Mouse (Mus musculus) hindbrain, embryonic 16.5 days (tissue): Measurements from ENCODE around the gene Tmem229a. TPM values are rescaled to one million over a fixed set of nuclear protein-coding genes. Genes with fewer than 3 reads are reported as not detected.
A peak's percentile ranks its signal among the peaks of the same experiment; 100 is the strongest.

Source experiments
- ATAC-seq: fragments of 200-750 bp; cut with Nextera tagmentation; 2 replicates; pipeline ENCODE4 v1.8.0; 2017; ENCODE audit warnings: moderate TSS enrichment, moderate library complexity
- H3K27ac ChIP-seq: fragments of 300-500 bp; sonication (generic); 2 replicates; pipeline ENCODE4 v1.5.1; 2014; ENCODE audit warnings: low read depth, mild to moderate bottlenecking, control low read depth, low read length, moderate library complexity
- H3K27me3 ChIP-seq: fragments of 300-500 bp; sonication (generic); replicated peaks from 2 replicates; pipeline ENCODE4 v1.6.1; 2014; ENCODE audit warnings: low read length; ENCODE audit not compliant: control insufficient read depth, insufficient read depth
- H3K36me3 ChIP-seq: fragments of 300-500 bp; sonication (generic); 2 replicates; pipeline ENCODE4 v1.6.1; 2014; ENCODE audit warnings: mild to moderate bottlenecking, low read length, moderate library complexity, mixed read lengths; ENCODE audit not compliant: control insufficient read depth, insufficient read depth
- H3K4me1 ChIP-seq: fragments of 300-500 bp; sonication (generic); 2 replicates; pipeline ENCODE4 v1.6.1; 2014; ENCODE audit warnings: low read depth, low read length; ENCODE audit not compliant: control insufficient read depth, insufficient read depth
- H3K4me2 ChIP-seq: fragments of 300-500 bp; sonication (generic); 2 replicates; pipeline ENCODE4 v1.6.1; 2014; ENCODE audit warnings: mild to moderate bottlenecking, low read length, control low read depth, moderate library complexity
- H3K4me3 ChIP-seq: fragments of 300-500 bp; sonication (generic); 2 replicates; pipeline ENCODE4 v1.5.1; 2014; ENCODE audit warnings: mild to moderate bottlenecking, low read length, control low read depth, moderate library complexity
- H3K9ac ChIP-seq: fragments of 300-500 bp; sonication (generic); 2 replicates; pipeline ENCODE4 v1.6.1; 2014; ENCODE audit warnings: low read depth, mild to moderate bottlenecking, control low read depth, low read length, moderate library complexity
- H3K9me3 ChIP-seq: fragments of 300-500 bp; sonication (generic); 2 replicates; pipeline ENCODE4 v1.6.1; 2014; ENCODE audit warnings: mild to moderate bottlenecking, low read length, moderate library complexity; ENCODE audit not compliant: control insufficient read depth
- WGBS: fragments of 180-500 bp; shearing (Covaris S2); extraction: QIAGEN DNeasy Blood & Tissue Kit; methylation state at CpG from one replicate; pipeline ENCODE4 v1.1.7; 2014; 5-methylcytosine and 5-hydroxymethylcytosine counted together
- polyA plus RNA-seq: library from polyadenylated mRNA; unstranded; fragments of >200 nt; fragmentation: Nextera tagmentation; extraction: Ambion mirVana; gene quantifications from 2 replicates; pipeline ENCODE4 v1.2.1, GENCODE M21; 2015

Gene Tmem229a
- 5.4 and 5.6 TPM in 2 replicates for polyA plus RNA-seq

- WGBS, result under 1% methylated on average over 42 of the region's 46 CpGs
- H3K27ac ChIP-seq, result peak within 1 kb of the TSS; percentile 94
- peak; percentile 94 for ATAC-seq
- H3K9me3 ChIP-seq, result no peaks in the 10 kb centered on the region
- peak within 1 kb of the TSS; percentile 92 for H3K9ac ChIP-seq
- no peaks in the 10 kb centered on the region for H3K27me3 ChIP-seq
- H3K4me2 ChIP-seq, result peak within 1 kb of the TSS; percentile 93
- peaks cover 3% of the 10 kb centered on the region; the same call in 1 of the 2 replicates for H3K4me1 ChIP-seq
- H3K36me3 ChIP-seq, result no peaks in the 10 kb centered on the region; the same call in 1 of the 2 replicates
- H3K4me3 ChIP-seq, result peak within 1 kb of the TSS; percentile 74
These were observed at the start of gene Tmem229a for GRCm38 (mm10) chr6:24955946-24956585. Gene Tmem229a, minus strand, starts transcription at chr6:24956297.

GRCm38 (mm10) chr6:24993754-24994153 lies 37.7 kb upstream of the Tmem229a start:
- Histone ChIP-seq H3K4me3 (no peak overlapping the region), H3K4me1 (no peaks in the 10 kb centered on the region), H3K9me3 (no peaks in the 10 kb centered on the region), H3K9ac (no peak overlapping the region), H3K27me3 (no peaks in the 10 kb centered on the region), H3K36me3 (no peaks in the 10 kb centered on the region), H3K27ac (no peak overlapping the region), H3K4me2 (no peak overlapping the region)
- 67% methylated on average over 2 of the region's 2 CpGs for WGBS
- ATAC-seq, result no peak

- no peaks in the 10 kb centered on the region for H3K27me3 ChIP-seq
- H3K9me3 ChIP-seq, result no peaks in the 10 kb centered on the region
- H3K27ac ChIP-seq, result no peak overlapping the region
- no peak overlapping the region for H3K9ac ChIP-seq
- H3K36me3 ChIP-seq, result no peaks in the 10 kb centered on the region
- H3K4me3 ChIP-seq, result no peak overlapping the region
- no peak overlapping the region for H3K4me2 ChIP-seq
- H3K4me1 ChIP-seq, result no peaks in the 10 kb centered on the region
- ATAC-seq, result no peak
These were observed 33.7 kb upstream of the Tmem229a start for GRCm38 (mm10) chr6:24989836-24990235.

- no peak for ATAC-seq
- Histone ChIP-seq H3K27ac (no peak overlapping the region), H3K9ac (no peak overlapping the region), H3K36me3 (no peaks in the 10 kb centered on the region), H3K27me3 (no peaks in the 10 kb centered on the region), H3K4me3 (no peak overlapping the region), H3K4me2 (no peak overlapping the region), H3K4me1 (no peaks in the 10 kb centered on the region), H3K9me3 (no peaks in the 10 kb centered on the region)
- WGBS, result 66% methylated on average over 2 of the region's 2 CpGs
These were observed 20.1 kb upstream of the Tmem229a start for GRCm38 (mm10) chr6:24976176-24976575.

GRCm38 (mm10) chr6:24968471-24969223 lies 12.6 kb upstream of the Tmem229a start:
- ATAC-seq, result no peak
- H3K9ac ChIP-seq, result no peak overlapping the region
- H3K4me2 ChIP-seq, result no peak overlapping the region
- 84% methylated on average over 3 of the region's 3 CpGs for WGBS
- H3K4me3 ChIP-seq, result no peak overlapping the region
- H3K4me1 ChIP-seq, result no peaks in the 10 kb centered on the region
- H3K27me3 ChIP-seq, result no peaks in the 10 kb centered on the region
- H3K36me3 ChIP-seq, result no peaks in the 10 kb centered on the region
- H3K27ac ChIP-seq, result no peak overlapping the region
- no peaks in the 10 kb centered on the region for H3K9me3 ChIP-seq

GRCm38 (mm10) chr6:24967726-24968125 lies 11.6 kb upstream of the Tmem229a start:
- no peak overlapping the region for H3K4me2 ChIP-seq
- no peak overlapping the region for H3K27ac ChIP-seq
- H3K36me3 ChIP-seq, result no peaks in the 10 kb centered on the region
- no peak overlapping the region for H3K9ac ChIP-seq
- WGBS, result 89% methylated on average over 7 of the region's 7 CpGs
- ATAC-seq, result no peak
- H3K4me3 ChIP-seq, result no peak overlapping the region
- no peaks in the 10 kb centered on the region for H3K27me3 ChIP-seq
- no peaks in the 10 kb centered on the region for H3K9me3 ChIP-seq
- H3K4me1 ChIP-seq, result no peaks in the 10 kb centered on the region

GRCm38 (mm10) chr6:24966010-24966682 lies 10.0 kb upstream of the Tmem229a start:
- Histone ChIP-seq H3K9me3 (no peaks in the 10 kb centered on the region), H3K27me3 (no peaks in the 10 kb centered on the region), H3K4me3 (no peak overlapping the region), H3K9ac (no peak overlapping the region), H3K36me3 (no peaks in the 10 kb centered on the region), H3K4me1 (no peaks in the 10 kb centered on the region), H3K27ac (no peak overlapping the region), H3K4me2 (no peak overlapping the region)
- 79% methylated on average over 2 of the region's 2 CpGs for WGBS
- ATAC-seq, result no peak

- H3K4me1 ChIP-seq, result no peaks in the 10 kb centered on the region
- no peak for ATAC-seq
- no peaks in the 10 kb centered on the region for H3K9me3 ChIP-seq
- no peak overlapping the region for H3K9ac ChIP-seq
- H3K36me3 ChIP-seq, result no peaks in the 10 kb centered on the region
- no peak overlapping the region for H3K27ac ChIP-seq
- H3K4me3 ChIP-seq, result no peak overlapping the region
- H3K4me2 ChIP-seq, result no peak overlapping the region
- 82% methylated on average over 5 of the region's 5 CpGs for WGBS
- H3K27me3 ChIP-seq, result no peaks in the 10 kb centered on the region
These were observed 7.7 kb upstream of the Tmem229a start for GRCm38 (mm10) chr6:24963754-24964153.

- no peaks in the 10 kb centered on the region for H3K27me3 ChIP-seq
- no peaks in the 10 kb centered on the region for H3K9me3 ChIP-seq
- peaks cover 3% of the 10 kb centered on the region; the same call in 1 of the 2 replicates for H3K4me1 ChIP-seq
- 0% methylated on average over 2 of the region's 5 CpGs for WGBS
- H3K9ac ChIP-seq, result peak overlapping the region; percentile 92
- peak overlapping the region; percentile 93 for H3K4me2 ChIP-seq
- peak overlapping the region; percentile 94 for H3K27ac ChIP-seq
- peak overlapping the region; percentile 74 for H3K4me3 ChIP-seq
- no peak for ATAC-seq
- no peaks in the 10 kb centered on the region for H3K36me3 ChIP-seq
These were observed 483 bp upstream of the Tmem229a start for GRCm38 (mm10) chr6:24956586-24956973.
